Mouse (Mus musculus): ENCODE measurements at regions not wholly inside any gene's neighbourhood (a gene's known extent, or its start where the extent isn't known, plus 50 kb on each side); places are given as distances from the start of the nearest gene placed in this dataset.

- TF ChIP-seq POLR2A (IDR thresholded peaks at IDR 0.05; ENCODE audit: borderline replicate concordance, control insufficient read depth, low read depth, low read length) (no peak), CTCF (IDR thresholded peaks at IDR 0.05; ENCODE audit: control insufficient read depth, insufficient read depth, low read length) (no peak)
- WGBS = 58% methylated on average over 3 of the region's 3 CpGs
- Histone ChIP-seq H3K4me1 (ENCODE audit: control insufficient read depth, insufficient read depth, low read length) (no peaks in the 10 kb centered on the region), H3K4me3 (replicated peaks; ENCODE audit: control insufficient read depth, low read depth, low read length) (no peak overlapping the region), H3K27ac (ENCODE audit: control insufficient read depth, insufficient read depth, low read depth, low read length, poor library complexity) (no peak overlapping the region)
Measured at GRCm38 (mm10) chr1:183853956-183854613, 159.0 kb upstream of the Dusp10 start.

- peaks cover 1% of the 10 kb centered on the region; the same call in 1 of the 2 replicates for H3K4me1 ChIP-seq (ENCODE audit: control insufficient read depth, insufficient read depth, low read length)
- H3K4me3 ChIP-seq (replicated peaks; ENCODE audit: control insufficient read depth, low read depth, low read length) = no peak overlapping the region
- WGBS = 86% methylated on average over 4 of the region's 4 CpGs
- TF ChIP-seq CTCF (IDR thresholded peaks at IDR 0.05; ENCODE audit: control insufficient read depth, insufficient read depth, low read length) (no peak), POLR2A (IDR thresholded peaks at IDR 0.05; ENCODE audit: borderline replicate concordance, control insufficient read depth, low read depth, low read length) (no peak)
- H3K27ac ChIP-seq (ENCODE audit: control insufficient read depth, insufficient read depth, low read depth, low read length, poor library complexity) = no peak overlapping the region
Measured at GRCm38 (mm10) chr1:183865111-183865510, 148.0 kb upstream of the Dusp10 start.

DNA sequence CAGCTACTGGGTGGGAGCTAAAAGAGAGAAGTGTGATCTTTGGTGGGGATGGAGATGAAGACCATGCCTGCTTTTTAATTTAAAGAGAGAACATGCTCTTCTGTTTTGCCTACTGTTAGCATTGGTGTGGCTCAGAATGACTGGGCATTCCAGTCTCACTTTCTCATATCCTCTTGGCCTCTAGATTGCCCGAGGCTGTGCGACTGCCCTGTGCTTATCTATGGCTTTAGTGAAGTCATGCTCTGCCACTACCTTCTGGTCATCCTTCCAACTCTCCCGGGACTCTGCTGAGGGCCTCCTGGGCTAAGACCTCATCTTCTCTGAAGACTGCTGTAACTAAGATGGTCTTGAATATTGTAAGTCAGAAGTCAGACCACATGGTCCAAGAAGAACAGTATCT, 147.5 kb upstream of the Dusp10 start:
- no peak overlapping the region for H3K27ac ChIP-seq (ENCODE audit: control insufficient read depth, insufficient read depth, low read depth, low read length, poor library complexity)
- no peak for TF ChIP-seq POLR2A (IDR thresholded peaks at IDR 0.05; ENCODE audit: borderline replicate concordance, control insufficient read depth, low read depth, low read length)
- TF ChIP-seq CTCF (IDR thresholded peaks at IDR 0.05; ENCODE audit: control insufficient read depth, insufficient read depth, low read length) = no peak
- WGBS = 70% methylated on average over 3 of the region's 3 CpGs
- H3K4me3 ChIP-seq (replicated peaks; ENCODE audit: control insufficient read depth, low read depth, low read length) = no peak overlapping the region
- H3K4me1 ChIP-seq (ENCODE audit: control insufficient read depth, insufficient read depth, low read length) = peaks cover 1% of the 10 kb centered on the region; the same call in 1 of the 2 replicates

DNA sequence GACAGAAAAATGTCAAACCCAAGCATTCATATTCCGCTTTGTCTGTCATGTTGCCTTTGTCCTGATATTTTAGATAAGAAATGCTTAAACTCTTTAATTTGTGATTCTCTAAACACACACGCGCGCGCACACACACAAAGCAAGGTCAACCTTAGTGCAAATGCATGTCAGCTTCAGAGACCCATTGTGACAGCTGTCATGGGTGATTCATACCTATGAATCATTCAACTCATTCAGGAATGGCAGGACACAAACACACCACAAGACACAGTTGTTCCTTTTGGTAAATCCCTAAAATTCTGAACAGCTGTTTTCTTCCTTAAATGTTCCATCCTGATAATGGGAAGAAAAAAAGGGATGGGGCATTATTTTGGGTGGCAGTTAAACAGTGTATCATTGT, 144.1 kb upstream of the Dusp10 start:
- no peak overlapping the region for H3K4me3 ChIP-seq (replicated peaks; ENCODE audit: control insufficient read depth, low read depth, low read length)
- 86% methylated on average over 5 of the region's 5 CpGs for WGBS
- TF ChIP-seq POLR2A (IDR thresholded peaks at IDR 0.05; ENCODE audit: borderline replicate concordance, control insufficient read depth, low read depth, low read length) = no peak
- TF ChIP-seq CTCF (IDR thresholded peaks at IDR 0.05; ENCODE audit: control insufficient read depth, insufficient read depth, low read length) = no peak
- H3K27ac ChIP-seq (ENCODE audit: control insufficient read depth, insufficient read depth, low read depth, low read length, poor library complexity) = no peak overlapping the region
- peaks cover 1% of the 10 kb centered on the region; the same call in 1 of the 2 replicates for H3K4me1 ChIP-seq (ENCODE audit: control insufficient read depth, insufficient read depth, low read length)

DNA sequence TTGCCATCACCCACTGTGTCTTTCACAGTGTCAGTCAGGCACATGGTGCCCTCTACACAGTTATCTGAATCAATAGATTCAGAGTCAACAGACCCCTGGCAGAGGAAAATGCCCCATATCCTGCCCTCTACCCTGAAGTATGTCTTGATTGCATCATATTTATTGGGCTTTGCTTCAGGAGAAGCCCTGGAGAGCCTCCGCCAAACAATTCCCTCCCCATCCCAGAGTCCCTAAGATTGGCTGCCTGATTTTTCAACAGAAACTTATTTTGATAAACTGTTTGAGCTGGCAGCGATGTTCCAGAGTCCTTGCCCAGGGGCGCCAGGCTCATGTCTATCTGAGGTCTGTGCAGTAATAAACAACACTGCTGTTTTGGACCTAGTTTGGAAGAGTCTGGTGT, 117.2 kb upstream of the Dusp10 start:
- Histone ChIP-seq H3K4me3 (replicated peaks; ENCODE audit: control insufficient read depth, low read depth, low read length) (no peak overlapping the region), H3K27ac (ENCODE audit: control insufficient read depth, insufficient read depth, low read depth, low read length, poor library complexity) (no peak overlapping the region), H3K4me1 (ENCODE audit: control insufficient read depth, insufficient read depth, low read length) (no peaks in the 10 kb centered on the region)
- no peak for TF ChIP-seq CTCF (IDR thresholded peaks at IDR 0.05; ENCODE audit: control insufficient read depth, insufficient read depth, low read length)
- no peak for TF ChIP-seq POLR2A (IDR thresholded peaks at IDR 0.05; ENCODE audit: borderline replicate concordance, control insufficient read depth, low read depth, low read length)
- WGBS = 87% methylated on average over 3 of the region's 3 CpGs

GRCm38 (mm10) chr1:183898091-183898490, 115.0 kb upstream of the Dusp10 start:
- Histone ChIP-seq H3K4me3 (replicated peaks; ENCODE audit: control insufficient read depth, low read depth, low read length) (no peak overlapping the region), H3K27ac (ENCODE audit: control insufficient read depth, insufficient read depth, low read depth, low read length, poor library complexity) (no peak overlapping the region), H3K4me1 (ENCODE audit: control insufficient read depth, insufficient read depth, low read length) (no peaks in the 10 kb centered on the region)
- TF ChIP-seq CTCF (IDR thresholded peaks at IDR 0.05; ENCODE audit: control insufficient read depth, insufficient read depth, low read length) (no peak), POLR2A (IDR thresholded peaks at IDR 0.05; ENCODE audit: borderline replicate concordance, control insufficient read depth, low read depth, low read length) (no peak)
- 76% methylated on average over 3 of the region's 3 CpGs for WGBS

DNA sequence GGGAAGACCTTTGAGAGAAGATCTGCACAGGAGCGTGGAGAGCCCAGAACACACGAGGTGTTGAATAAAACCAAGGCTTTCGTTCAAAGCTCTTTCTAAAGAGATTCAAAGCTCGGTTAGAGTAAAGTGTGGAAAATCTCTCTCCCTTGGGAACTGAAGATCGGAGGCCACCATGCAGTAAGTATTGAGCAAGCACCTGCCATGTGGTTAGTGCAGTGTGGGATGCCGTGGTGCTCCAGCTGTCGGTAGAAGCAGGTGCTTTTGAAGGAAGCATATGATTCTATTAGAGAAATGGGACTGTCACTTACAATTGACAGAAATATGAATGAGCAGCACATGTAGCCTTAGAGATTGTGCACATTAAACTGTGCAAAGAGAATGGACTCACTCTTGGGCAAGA, 108.5 kb upstream of the Dusp10 start:
- H3K27ac ChIP-seq (ENCODE audit: control insufficient read depth, insufficient read depth, low read depth, low read length, poor library complexity) = no peak overlapping the region
- WGBS = 66% methylated on average over 7 of the region's 7 CpGs
- TF ChIP-seq CTCF (IDR thresholded peaks at IDR 0.05; ENCODE audit: control insufficient read depth, insufficient read depth, low read length) (no peak), POLR2A (IDR thresholded peaks at IDR 0.05; ENCODE audit: borderline replicate concordance, control insufficient read depth, low read depth, low read length) (no peak)

DNA sequence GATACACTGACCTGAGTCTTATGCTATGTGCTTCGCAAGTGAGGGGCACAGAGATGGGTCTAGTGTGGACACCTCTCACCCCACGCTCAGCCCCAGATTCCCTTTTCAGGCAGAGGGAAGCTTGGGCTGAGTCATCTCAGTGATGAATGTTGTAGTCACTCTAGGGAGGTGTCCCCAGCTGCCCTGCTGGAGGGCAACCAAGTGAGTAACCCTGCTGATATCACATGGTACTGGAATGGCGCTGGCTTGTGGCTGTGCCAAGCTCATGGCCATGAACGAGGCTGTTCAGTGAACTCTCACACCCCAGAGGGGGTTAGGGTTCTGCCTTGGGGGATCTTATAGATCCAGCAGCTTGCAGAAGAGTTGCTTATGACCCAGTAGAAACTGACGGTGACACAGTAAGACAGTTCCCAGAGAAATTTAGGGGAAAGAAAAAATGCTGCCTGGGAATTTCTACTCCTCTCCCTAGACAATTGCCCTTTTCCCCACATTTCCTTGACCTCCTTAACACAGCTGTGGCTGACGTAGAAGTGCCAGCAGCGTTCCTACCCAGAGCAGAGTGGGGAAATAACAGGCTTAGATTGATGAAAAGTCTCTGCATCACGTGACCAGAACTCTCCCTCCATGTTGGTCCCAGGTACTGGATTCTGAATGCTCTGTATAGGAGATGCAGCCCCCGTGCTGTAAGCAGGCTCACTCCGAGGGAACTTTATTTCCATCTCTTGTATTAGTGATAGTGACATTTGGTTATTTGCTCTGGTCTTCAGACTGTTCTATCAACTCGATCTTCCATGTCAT, 107.6 kb upstream of the Dusp10 start:
- Histone ChIP-seq H3K27ac (ENCODE audit: control insufficient read depth, insufficient read depth, low read depth, low read length, poor library complexity) (no peak overlapping the region), H3K4me1 (ENCODE audit: control insufficient read depth, insufficient read depth, low read length) (peaks cover 3% of the 10 kb centered on the region; the same call in 1 of the 2 replicates), H3K4me3 (replicated peaks; ENCODE audit: control insufficient read depth, low read depth, low read length) (no peak overlapping the region)
- no peak for TF ChIP-seq CTCF (IDR thresholded peaks at IDR 0.05; ENCODE audit: control insufficient read depth, insufficient read depth, low read length)
- no peak for TF ChIP-seq POLR2A (IDR thresholded peaks at IDR 0.05; ENCODE audit: borderline replicate concordance, control insufficient read depth, low read depth, low read length)
- 77% methylated on average over 11 of the region's 11 CpGs for WGBS

More for the DNA sequence above, 108.5 kb upstream of the Dusp10 start:
- no peak overlapping the region for H3K4me3 ChIP-seq (replicated peaks; ENCODE audit: control insufficient read depth, low read depth, low read length)
- peaks cover 3% of the 10 kb centered on the region; the same call in 1 of the 2 replicates for H3K4me1 ChIP-seq (ENCODE audit: control insufficient read depth, insufficient read depth, low read length)
